Mouse (Mus musculus) hindbrain, embryonic 12.5 days (tissue): ENCODE data around the gene Ebf3. TPM values are rescaled to one million over a fixed set of nuclear protein-coding genes. Genes with fewer than 3 reads are reported as not detected.

Experiments
- ATAC-seq: fragments of 200-750 bp; cut with Nextera tagmentation; 2 replicates; pipeline ENCODE4 v1.8.0; 2017; ENCODE audit warnings: moderate TSS enrichment; ENCODE audit not compliant: low FRiP score
- H3K27ac ChIP-seq: fragments of 300-500 bp; sonication (generic); 2 replicates; pipeline ENCODE4 v1.5.1; 2016; ENCODE audit warnings: mild to moderate bottlenecking
- H3K27me3 ChIP-seq: fragments of 300-500 bp; sonication (generic); 2 replicates; pipeline ENCODE4 v1.6.1; 2016; ENCODE audit warnings: mild to moderate bottlenecking
- H3K36me3 ChIP-seq: fragments of 300-500 bp; sonication (generic); 2 replicates; pipeline ENCODE4 v1.6.1; 2016; ENCODE audit warnings: mild to moderate bottlenecking
- H3K4me1 ChIP-seq: fragments of 300-500 bp; sonication (generic); 2 replicates; pipeline ENCODE4 v1.6.1; 2016
- H3K4me2 ChIP-seq: fragments of 300-500 bp; sonication (generic); replicated peaks from 2 replicates; pipeline ENCODE4 v1.6.1; 2016; ENCODE audit warnings: mild to moderate bottlenecking
- H3K4me3 ChIP-seq: fragments of 300-500 bp; sonication (generic); 2 replicates; pipeline ENCODE4 v1.5.1; 2016; ENCODE audit warnings: mild to moderate bottlenecking
- H3K9ac ChIP-seq: fragments of 300-500 bp; sonication (generic); 2 replicates; pipeline ENCODE4 v1.6.1; 2016; ENCODE audit warnings: mild to moderate bottlenecking, moderate library complexity
- H3K9me3 ChIP-seq: fragments of 300-500 bp; sonication (generic); replicated peaks from 2 replicates; pipeline ENCODE4 v1.6.1; 2016; ENCODE audit warnings: mild to moderate bottlenecking
- WGBS: fragments of 180-500 bp; shearing (Covaris S2); methylation state at CpG from one replicate; pipeline ENCODE4 v1.1.7; 2016; 5-methylcytosine and 5-hydroxymethylcytosine counted together
- polyA plus RNA-seq: library from polyadenylated mRNA; unstranded; fragments of >200 nt; fragmentation: Nextera tagmentation; extraction: Ambion mirVana; gene quantifications from 2 replicates; pipeline ENCODE4 v1.2.1, GENCODE M21; 2016

The Ebf3 gene
- polyA plus RNA-seq, 1 experiment from 2014 or later, result 23.0 TPM

DNA sequence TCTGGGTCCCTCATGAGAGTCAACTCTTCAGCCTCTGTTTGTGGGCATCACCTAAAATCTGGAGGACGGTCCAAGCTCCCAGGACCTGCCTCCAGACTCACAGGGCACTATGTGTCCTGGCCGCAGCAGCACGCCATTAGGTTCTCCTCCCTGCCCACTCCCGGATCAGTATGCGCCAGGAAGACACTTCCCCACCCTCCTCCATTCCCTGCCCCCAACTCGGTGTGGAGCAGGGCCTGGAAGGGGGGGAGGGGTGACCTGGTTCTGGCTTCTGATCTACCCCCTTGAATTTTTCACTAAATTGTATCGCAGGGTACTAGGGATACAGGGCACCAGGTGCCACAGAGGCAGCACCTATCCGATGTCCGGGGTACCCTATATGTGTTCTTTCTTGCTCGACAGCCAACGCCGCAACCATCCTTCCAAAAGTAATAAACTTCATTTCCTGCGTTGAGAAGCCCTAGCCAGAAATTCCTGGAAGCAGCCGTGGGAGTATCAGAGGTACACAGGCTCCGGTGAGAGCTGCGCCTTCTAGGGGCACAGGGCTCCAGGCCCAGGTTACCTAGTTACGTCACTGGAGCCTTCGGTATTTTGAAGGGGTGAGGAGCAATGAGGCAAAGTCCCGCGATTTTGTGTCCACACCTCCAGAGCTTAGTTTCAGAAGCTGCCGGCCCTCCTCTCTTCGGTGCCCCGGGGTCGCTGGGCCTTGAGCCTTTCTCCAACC, 3.6 kb upstream of the Ebf3 start:
- Histone ChIP-seq H3K36me3 (no peaks in the 10 kb centered on the region), H3K9ac (peak overlapping the region; percentile 60), H3K4me3 (peak overlapping the region; percentile 91), H3K4me1 (peaks cover 79% of the 10 kb centered on the region), H3K27ac (peak overlapping the region; percentile 99), H3K27me3 (peaks cover 62% of the 10 kb centered on the region), H3K4me2 (peak overlapping the region; percentile 89), H3K9me3 (no peaks in the 10 kb centered on the region)
- no peak for ATAC-seq
- 1% methylated on average over 24 of the region's 24 CpGs for WGBS

GRCm38 (mm10) chr7:137316926-137317658, 2.8 kb upstream of the Ebf3 start:
- peak overlapping the region; percentile 60 for H3K9ac ChIP-seq
- H3K4me2 ChIP-seq, result peak overlapping the region; percentile 89
- under 1% methylated on average over 38 of the region's 39 CpGs for WGBS
- H3K4me3 ChIP-seq, result peak overlapping the region; percentile 91
- no peaks in the 10 kb centered on the region for H3K36me3 ChIP-seq
- peak overlapping the region; percentile 99 for H3K27ac ChIP-seq
- ATAC-seq, result peak; percentile 29
- H3K27me3 ChIP-seq, result peaks cover 55% of the 10 kb centered on the region
- no peaks in the 10 kb centered on the region for H3K9me3 ChIP-seq
- H3K4me1 ChIP-seq, result peaks cover 76% of the 10 kb centered on the region

DNA sequence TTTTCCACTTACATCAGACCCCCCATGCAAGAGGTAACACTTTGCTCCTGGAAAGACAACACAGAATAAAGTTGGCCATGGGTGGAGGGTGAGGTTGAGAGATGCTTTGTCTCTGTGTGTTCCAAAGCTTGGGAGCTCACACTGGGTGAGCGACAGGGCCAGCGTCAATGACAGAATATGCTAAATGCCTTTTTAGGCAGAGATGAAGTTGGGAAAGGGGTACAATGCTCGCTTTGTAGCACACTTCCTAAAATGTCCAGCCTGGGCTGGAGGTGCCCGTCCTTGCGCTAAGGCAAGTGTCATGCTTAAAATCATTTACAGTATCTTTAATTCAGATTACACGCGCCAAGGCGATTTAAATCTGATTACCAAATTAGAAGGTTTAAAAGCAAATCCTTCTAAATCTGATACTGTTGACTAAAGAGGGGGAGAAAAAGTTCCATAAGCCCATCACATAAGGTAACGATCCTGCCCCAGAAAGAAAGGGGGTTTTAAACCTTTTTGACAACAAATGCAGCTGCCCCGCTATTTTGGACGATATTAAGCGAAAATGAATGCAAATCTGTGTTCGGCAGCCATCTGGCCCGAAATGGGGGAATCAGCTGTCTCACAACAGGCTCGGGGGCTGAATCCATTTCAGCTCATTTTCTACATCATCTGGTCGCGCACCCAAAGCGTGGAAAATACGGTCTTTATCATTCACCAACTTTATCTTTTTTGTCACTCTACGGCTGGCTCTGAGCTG, 2.1 kb upstream of the Ebf3 start:
- H3K27me3 ChIP-seq, result peaks cover 50% of the 10 kb centered on the region
- H3K9me3 ChIP-seq, result no peaks in the 10 kb centered on the region
- H3K4me1 ChIP-seq, result peaks cover 69% of the 10 kb centered on the region
- peak overlapping the region; percentile 99 for H3K27ac ChIP-seq
- ATAC-seq, result no peak
- H3K9ac ChIP-seq, result peak overlapping the region; percentile 60
- no peaks in the 10 kb centered on the region for H3K36me3 ChIP-seq
- peak overlapping the region; percentile 89 for H3K4me2 ChIP-seq
- WGBS, result 3% methylated on average over 20 of the region's 20 CpGs
- peak overlapping the region; percentile 91 for H3K4me3 ChIP-seq

DNA sequence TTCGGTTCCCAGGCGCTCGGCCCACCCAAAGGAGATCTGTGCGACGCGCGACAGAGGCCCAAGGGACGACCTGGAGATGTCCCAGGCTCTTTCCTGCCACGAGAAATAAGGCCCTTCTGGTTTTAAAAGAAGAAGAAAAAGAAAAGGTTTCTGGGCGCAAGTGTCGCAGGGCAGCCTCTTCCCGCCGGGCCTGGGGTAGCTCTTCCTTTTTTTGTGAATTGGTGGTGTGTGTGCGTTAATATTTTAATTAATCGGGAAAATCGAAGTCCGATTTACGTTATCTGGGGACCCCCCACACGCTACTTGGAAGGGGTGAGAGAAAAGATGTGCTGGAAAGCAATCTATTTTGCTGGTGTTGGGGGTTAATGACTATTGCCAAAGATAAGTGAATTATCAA, 1.3 kb upstream of the Ebf3 start:
- Histone ChIP-seq H3K4me3 (peak overlapping the region; percentile 91), H3K4me1 (peaks cover 62% of the 10 kb centered on the region), H3K27ac (peak overlapping the region; percentile 99), H3K27me3 (peaks cover 44% of the 10 kb centered on the region), H3K4me2 (peak overlapping the region; percentile 89), H3K36me3 (no peaks in the 10 kb centered on the region), H3K9ac (peak overlapping the region; percentile 97), H3K9me3 (no peaks in the 10 kb centered on the region)
- WGBS, result under 1% methylated on average over 19 of the region's 19 CpGs
- ATAC-seq, result no peak

DNA sequence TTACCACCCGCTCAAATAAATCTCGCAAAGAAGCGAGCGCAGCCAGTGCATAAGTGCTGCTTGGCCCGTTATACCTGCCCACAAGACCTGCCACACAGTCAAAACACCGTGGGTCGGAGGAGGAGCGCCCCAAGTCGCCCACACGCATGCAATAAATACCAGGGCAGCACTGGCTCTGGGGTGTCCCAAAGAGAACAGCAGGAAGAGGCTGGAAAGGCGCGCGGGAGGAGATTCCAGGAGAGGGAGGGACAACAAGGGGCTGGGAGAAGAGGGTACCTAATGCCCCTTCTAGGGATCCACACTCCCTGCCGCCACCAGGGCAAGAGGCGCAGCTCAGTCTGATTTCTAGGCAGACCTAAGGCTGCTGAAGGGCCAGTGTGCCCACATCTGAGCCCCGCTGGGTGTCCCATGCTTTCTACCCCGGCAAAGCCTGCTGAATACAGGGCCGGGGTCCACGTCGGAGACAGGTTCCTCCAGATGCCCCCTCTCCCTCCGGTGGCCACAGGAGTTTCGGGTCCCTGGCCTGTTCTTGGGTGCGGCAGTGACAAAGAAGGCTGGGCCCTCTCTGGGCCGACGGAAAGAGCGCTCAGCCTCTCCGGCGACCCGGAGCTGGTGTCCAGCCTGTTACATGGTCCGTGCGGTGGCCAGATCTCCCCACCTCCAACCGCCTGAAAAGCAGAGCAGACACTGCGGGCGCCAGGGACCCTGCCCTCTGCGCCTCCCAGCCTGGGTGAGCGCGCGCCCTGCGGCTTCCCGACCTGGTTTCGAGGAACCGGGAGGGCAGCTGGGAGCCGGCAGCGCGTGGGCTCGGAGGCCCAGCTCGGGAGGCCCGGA, 682 bp upstream of the Ebf3 start:
- peak; percentile 7; the same call in 1 of the 2 replicates for ATAC-seq
- Histone ChIP-seq H3K36me3 (no peaks in the 10 kb centered on the region), H3K4me2 (peak overlapping the region; percentile 89), H3K27ac (peak overlapping the region; percentile 99), H3K4me1 (peaks cover 58% of the 10 kb centered on the region), H3K4me3 (peak overlapping the region; percentile 91), H3K27me3 (peaks cover 39% of the 10 kb centered on the region), H3K9me3 (no peaks in the 10 kb centered on the region), H3K9ac (peak overlapping the region; percentile 97)
- under 1% methylated on average over 48 of the region's 48 CpGs for WGBS

DNA sequence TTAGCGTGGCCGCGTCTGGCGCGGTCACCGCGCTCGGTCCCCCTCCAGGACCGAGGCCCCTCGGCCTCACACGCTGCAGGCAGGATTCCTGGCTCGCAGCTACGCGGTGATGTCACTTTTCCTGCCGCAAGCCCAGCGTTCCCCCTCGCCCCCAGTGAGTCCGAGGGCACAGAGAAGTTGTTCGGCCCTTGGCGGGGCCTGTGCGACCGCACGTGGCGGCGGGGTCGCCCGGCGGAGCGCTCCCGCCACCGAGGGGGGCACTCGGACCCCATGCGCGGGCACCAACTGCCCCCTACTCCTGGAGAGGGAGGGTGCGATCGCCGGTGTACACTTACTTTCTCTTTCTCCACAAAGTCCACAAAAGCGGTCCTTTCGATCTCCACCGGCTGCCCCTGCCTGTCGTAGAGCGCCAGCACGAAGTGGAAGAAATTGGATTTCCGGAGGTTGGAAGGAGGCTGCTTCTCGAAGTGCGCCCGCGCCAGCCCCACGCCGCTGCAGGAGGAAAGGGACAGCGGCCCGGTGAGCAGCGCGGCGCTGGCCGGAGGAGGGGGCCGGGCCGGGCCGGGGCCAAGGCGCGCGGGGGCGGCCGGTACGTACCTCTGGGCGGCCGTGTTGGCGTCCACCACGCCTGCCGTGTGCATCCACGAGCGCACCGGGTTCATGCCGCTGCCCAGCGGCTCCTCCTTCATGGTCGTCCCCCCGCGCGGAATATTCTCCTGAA, 902 bp downstream of the Ebf3 start:
- ATAC-seq, result no peak
- Histone ChIP-seq H3K27me3 (peaks cover 37% of the 10 kb centered on the region), H3K27ac (peak overlapping the region; percentile 99), H3K4me3 (peak overlapping the region; percentile 91), H3K4me2 (peak overlapping the region; percentile 89), H3K9ac (peak overlapping the region; percentile 97), H3K36me3 (0 out of 2 replicates have a peak, but pooled peaks cover 5% of the 10 kb centered on the region), H3K4me1 (peaks cover 56% of the 10 kb centered on the region), H3K9me3 (no peaks in the 10 kb centered on the region)
- under 1% methylated on average over 61 of the region's 79 CpGs for WGBS

GRCm38 (mm10) chr7:137312933-137313182, 1.4 kb downstream of the Ebf3 start:
- Histone ChIP-seq H3K9ac (peak overlapping the region; percentile 97), H3K4me2 (peak overlapping the region; percentile 89), H3K27ac (peak overlapping the region; percentile 99), H3K9me3 (no peaks in the 10 kb centered on the region), H3K4me1 (peaks cover 51% of the 10 kb centered on the region), H3K27me3 (peaks cover 32% of the 10 kb centered on the region), H3K4me3 (peak overlapping the region; percentile 91), H3K36me3 (0 out of 2 replicates have a peak, but pooled peaks cover 5% of the 10 kb centered on the region)
- no peak for ATAC-seq
- under 1% methylated on average over 10 of the region's 10 CpGs for WGBS

- H3K27me3 ChIP-seq, result peaks cover 28% of the 10 kb centered on the region
- 2% methylated on average over 17 of the region's 17 CpGs for WGBS
- H3K4me3 ChIP-seq, result peak overlapping the region; percentile 91
- no peaks in the 10 kb centered on the region for H3K9me3 ChIP-seq
- H3K9ac ChIP-seq, result peak overlapping the region; percentile 97
- peak overlapping the region; percentile 99 for H3K27ac ChIP-seq
- peak overlapping the region; percentile 89 for H3K4me2 ChIP-seq
- peaks cover 46% of the 10 kb centered on the region for H3K4me1 ChIP-seq
- no peak for ATAC-seq
- H3K36me3 ChIP-seq, result 0 out of 2 replicates have a peak, but pooled peaks cover 5% of the 10 kb centered on the region
Measured at GRCm38 (mm10) chr7:137312166-137312932, 1.9 kb downstream of the Ebf3 start.

GRCm38 (mm10) chr7:137311341-137312110, 2.7 kb downstream of the Ebf3 start:
- Histone ChIP-seq H3K4me2 (peak overlapping the region; percentile 89), H3K4me1 (peaks cover 42% of the 10 kb centered on the region), H3K27ac (peak overlapping the region; percentile 94), H3K9me3 (no peaks in the 10 kb centered on the region), H3K36me3 (0 out of 2 replicates have a peak, but pooled peaks cover 5% of the 10 kb centered on the region), H3K4me3 (peak overlapping the region; percentile 91), H3K9ac (peak overlapping the region; percentile 97), H3K27me3 (peaks cover 21% of the 10 kb centered on the region; the same call in 1 of the 2 replicates)
- 3% methylated on average over 8 of the region's 8 CpGs for WGBS
- no peak for ATAC-seq

GRCm38 (mm10) chr7:137310876-137311275, 3.4 kb downstream of the Ebf3 start:
- peak overlapping the region; percentile 91 for H3K4me3 ChIP-seq
- ATAC-seq, result no peak
- peak overlapping the region; percentile 89 for H3K4me2 ChIP-seq
- H3K27me3 ChIP-seq, result peaks cover 21% of the 10 kb centered on the region; the same call in 1 of the 2 replicates
- H3K27ac ChIP-seq, result peak overlapping the region; percentile 94
- H3K9me3 ChIP-seq, result no peaks in the 10 kb centered on the region
- WGBS, result 2% methylated on average over 11 of the region's 11 CpGs
- H3K36me3 ChIP-seq, result 0 out of 2 replicates have a peak, but pooled peaks cover 5% of the 10 kb centered on the region
- peak overlapping the region; percentile 97 for H3K9ac ChIP-seq
- H3K4me1 ChIP-seq, result peaks cover 42% of the 10 kb centered on the region
